Mouse (Mus musculus): Measurements from ENCODE around the gene Degs1.

DNA sequence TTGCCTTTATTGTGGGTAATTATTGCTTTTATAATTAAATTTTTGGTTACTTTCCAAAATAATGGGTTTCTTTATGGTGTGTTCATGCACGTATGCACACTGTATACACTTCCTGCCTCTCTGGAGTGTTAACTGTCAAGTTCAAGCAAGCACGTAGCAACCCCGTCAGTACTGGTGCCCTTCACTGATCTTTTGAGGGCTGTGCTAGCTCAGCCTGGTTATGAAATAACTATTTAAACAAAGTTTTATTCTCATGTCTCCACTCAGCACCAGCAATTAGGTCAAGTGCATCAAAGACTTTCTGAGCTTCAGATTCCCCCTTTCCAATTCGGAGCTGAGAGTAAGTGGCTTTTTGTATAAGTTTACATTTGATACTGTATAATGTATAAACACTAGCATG lies 53.2 kb downstream of the Degs1 start:
- no peak for TF ChIP-seq CTCF (IDR thresholded peaks at IDR 0.05; ENCODE audit: extremely low read depth, insufficient read depth, low read length)
- TF ChIP-seq POLR2A (IDR thresholded peaks at IDR 0.05; ENCODE audit: extremely low read depth, insufficient read depth, low read length) = no peak

Data from cortical plate, adult 2 months (tissue).